ENCODE assay signal across 8 mouse cellular contexts in the genomic region with DNA sequence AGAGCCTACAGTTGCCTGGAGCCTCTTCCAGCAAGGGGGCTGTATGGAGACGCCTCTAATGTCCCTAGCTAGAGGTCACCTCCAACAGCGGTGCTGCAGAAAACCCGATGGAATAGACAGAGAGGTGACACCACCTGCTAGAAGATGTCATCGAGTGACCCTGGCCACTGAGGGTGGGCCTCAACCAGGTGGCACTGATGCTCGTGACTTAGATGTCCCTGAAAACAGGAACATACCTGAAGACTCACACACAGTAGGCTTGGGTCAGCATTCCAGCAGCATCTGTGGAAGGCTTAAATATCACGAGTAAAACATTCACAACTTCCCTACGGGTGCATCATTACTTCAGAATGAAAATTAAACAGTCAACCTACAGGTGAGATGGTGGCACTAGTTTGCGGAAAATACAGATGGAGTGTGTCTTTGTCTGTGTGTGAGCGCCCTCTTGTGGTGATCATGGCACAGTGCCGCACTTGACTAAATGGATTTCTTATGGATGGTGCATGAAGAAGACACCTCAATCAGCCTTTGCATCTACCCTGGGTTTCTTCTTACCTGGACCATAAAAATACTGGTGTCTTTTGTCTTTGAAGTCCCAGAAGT.
DNase-seq lines count a peak whose midpoint lies in the region; ATAC-seq and TF ChIP-seq lines count a peak whose summit lies in the region.

No protein-coding gene starts in this region.

- no peak for TF ChIP-seq POLR2A in bone marrow, adult 2 months (IDR thresholded peaks at IDR 0.05; ENCODE audit: borderline replicate concordance, control insufficient read depth, low read depth, low read length)
- no peak for TF ChIP-seq POLR2A in embryonic fibroblast, embryonic 13.5 days (IDR thresholded peaks at IDR 0.05; ENCODE audit: low read depth, low read length)

- no peaks in the 10 kb centered on the region for H3K27me3 ChIP-seq in lung, embryonic 14.5 days (ENCODE audit: insufficient read depth, low read length)

- no peak overlapping the region for H3K4me2 ChIP-seq in lung, embryonic 14.5 days

- peak; percentile 62 to 75 for ATAC-seq in hematopoietic stem cell, adult 5-6 weeks (replicated peaks in 1 of 2; ENCODE audit: insufficient read depth in 1 of 2, low FRiP score in 2 of 2, low TSS enrichment in 1 of 2, low read depth in 1 of 2, poor library complexity in 2 of 2, severe bottlenecking in 2 of 2)
- ATAC-seq in lung, embryonic 14.5 days (ENCODE audit: insufficient read depth) = peak; percentile 47; the same call in 1 of the 2 replicates

- no peak overlapping the region for H3K4me3 ChIP-seq in bone marrow, adult 2 months (replicated peaks; ENCODE audit: control insufficient read depth, low read depth, low read length)
- H3K4me3 ChIP-seq in embryonic fibroblast, embryonic 13.5 days (ENCODE audit: insufficient read depth, low read length) = no peak overlapping the region
- no peak overlapping the region for H3K4me3 ChIP-seq in lung, embryonic 14.5 days (ENCODE audit: low read depth, low read length)

- no peak overlapping the region for H3K9ac ChIP-seq in lung, embryonic 14.5 days

- WGBS in bone marrow, adult 2 months = 27% methylated on average over 10 of the region's 10 CpGs
- 25% methylated on average over 10 of the region's 10 CpGs for WGBS in lung, embryonic 14.5 days

- no peaks in the 10 kb centered on the region for H3K4me1 ChIP-seq in bone marrow, adult 2 months (ENCODE audit: control insufficient read depth, insufficient read depth, low read length)
- peaks cover 2% of the 10 kb centered on the region; the same call in 1 of the 2 replicates for H3K4me1 ChIP-seq in embryonic fibroblast, embryonic 13.5 days (ENCODE audit: control insufficient read depth, insufficient read depth, low read length)
- no peaks in the 10 kb centered on the region for H3K4me1 ChIP-seq in lung, embryonic 14.5 days (ENCODE audit: insufficient read depth)

- TF ChIP-seq CTCF in bone marrow, adult 2 months (IDR thresholded peaks at IDR 0.05; ENCODE audit: control insufficient read depth, insufficient read depth, low read length) = peak; percentile 95
- peak; percentile 86 for TF ChIP-seq CTCF in embryonic fibroblast, embryonic 13.5 days (IDR thresholded peaks at IDR 0.05; ENCODE audit: borderline replicate concordance, insufficient read depth, low read length)
- peak; percentile 99 for TF ChIP-seq CTCF in lung, embryonic 14.5 days (IDR thresholded peaks at IDR 0.05; ENCODE audit: low read depth)

- H3K9me3 ChIP-seq in lung, embryonic 14.5 days (ENCODE audit: low read depth, low read length) = no peaks in the 10 kb centered on the region

- H3K27ac ChIP-seq in bone marrow, adult 2 months (ENCODE audit: control insufficient read depth, insufficient read depth, low read depth, low read length, poor library complexity) = no peak overlapping the region
- H3K27ac ChIP-seq in embryonic fibroblast, embryonic 13.5 days (ENCODE audit: insufficient read depth, low read length) = no peak overlapping the region
- H3K27ac ChIP-seq in lung, embryonic 14.5 days (ENCODE audit: low read depth) = no peak overlapping the region

- no peaks in the 10 kb centered on the region for H3K36me3 ChIP-seq in lung, embryonic 14.5 days (ENCODE audit: insufficient read depth)

- peak; percentile 80 for DNase-seq in ES-CJ7 (ENCODE audit: low read depth, low spot score)
- peak; percentile 80 for DNase-seq in layer of hippocampus, adult 11-12 months (ENCODE audit: low spot score)
- DNase-seq in lung, embryonic 14.5 days = peak; percentile 90
- peak; percentile 60 for DNase-seq in retina, adult 2 months (ENCODE audit: low read depth, low spot score)
- DNase-seq in thymus, postnatal 10 days (ENCODE audit: low spot score in 2 of 2) = peak; percentile 45 to 80
